In the genomic region with DNA sequence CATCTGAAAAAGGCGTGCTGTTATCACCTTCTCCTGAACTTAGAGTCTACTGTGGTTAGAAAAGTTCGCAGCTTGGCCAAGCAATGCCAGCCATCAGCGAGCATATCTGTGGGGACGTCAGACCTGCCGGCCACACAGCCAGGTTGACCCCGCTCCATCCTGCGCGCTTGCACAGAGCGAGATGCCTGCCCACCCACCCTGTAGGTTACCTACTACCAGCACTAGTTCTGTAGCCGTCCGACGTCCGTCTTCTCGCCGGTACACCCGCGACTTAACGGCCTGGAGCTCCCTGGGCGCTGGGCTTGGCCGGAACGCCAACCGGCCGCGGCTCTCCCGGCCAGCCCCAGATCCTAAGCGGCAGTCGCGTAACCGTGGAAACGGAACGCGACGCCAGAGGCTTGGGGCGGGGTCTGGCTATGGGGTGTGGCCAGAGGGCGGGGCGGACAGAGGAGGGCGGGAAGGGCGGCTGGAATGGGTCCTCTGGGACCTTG, we compare ENCODE assay signal across 8 mouse cellular contexts. TPM values are rescaled to one million over a fixed set of nuclear protein-coding genes. Genes with fewer than 3 reads are reported as not detected.
DNase-seq lines count a peak whose midpoint lies in the region; ATAC-seq and TF ChIP-seq lines count a peak whose summit lies in the region.

A gene (minus strand): TSS at position 356 of the 491 bp plus-strand sequence.

- peak; percentile 91 for ATAC-seq in embryonic facial prominence, embryonic 11.5 days (replicated peaks; ENCODE audit: insufficient number of reproducible peaks, low FRiP score, low TSS enrichment, low read depth)
- peak; percentile 93 for ATAC-seq in heart, embryonic 11.5 days (replicated peaks; ENCODE audit: insufficient number of reproducible peaks, low FRiP score, low TSS enrichment)
- peak; percentile 98 for ATAC-seq in kidney, embryonic 14.5 days (ENCODE audit: low FRiP score, low TSS enrichment)
- ATAC-seq in liver, embryonic 14.5 days (ENCODE audit: insufficient read depth), result peak; percentile 73
- ATAC-seq in neural tube, embryonic 12.5 days (ENCODE audit: low FRiP score, low read depth), result peak; percentile 98

- H3K9ac ChIP-seq in embryonic facial prominence, embryonic 11.5 days (replicated peaks; ENCODE audit: low read length), result peak within 1 kb of the TSS; percentile 33; the same call in 1 of the 2 replicates
- peak within 1 kb of the TSS; percentile 11; the same call in 1 of the 2 replicates for H3K9ac ChIP-seq in heart, embryonic 11.5 days (ENCODE audit: low read depth, low read length)
- peak within 1 kb of the TSS; percentile 44 for H3K9ac ChIP-seq in kidney, embryonic 14.5 days (ENCODE audit: low read depth, low read length)
- no peak within 1 kb of the TSS for H3K9ac ChIP-seq in liver, embryonic 14.5 days (replicated peaks)
- H3K9ac ChIP-seq in neural tube, embryonic 12.5 days, result peak within 1 kb of the TSS; percentile 44

- H3K4me3 ChIP-seq in embryonic facial prominence, embryonic 11.5 days (ENCODE audit: low read depth, low read length), result peak within 1 kb of the TSS; percentile 45
- H3K4me3 ChIP-seq in heart, embryonic 11.5 days (ENCODE audit: low read depth, low read length), result peak within 1 kb of the TSS; percentile 47
- H3K4me3 ChIP-seq in kidney, embryonic 14.5 days (ENCODE audit: low read length), result peak within 1 kb of the TSS; percentile 52
- H3K4me3 ChIP-seq in liver, embryonic 14.5 days (ENCODE audit: insufficient read depth in 1 of 2, low read depth in 2 of 2, low read length in 2 of 2), result peak within 1 kb of the TSS; percentile 42 to 46
- H3K4me3 ChIP-seq in neural tube, embryonic 12.5 days, result peak within 1 kb of the TSS; percentile 50

- H3K27me3 ChIP-seq in embryonic facial prominence, embryonic 11.5 days (ENCODE audit: control insufficient read depth, insufficient read depth, low read length), result no peaks in the 10 kb centered on the region; the same call in 1 of the 2 replicates
- H3K27me3 ChIP-seq in heart, embryonic 11.5 days (ENCODE audit: control insufficient read depth, insufficient read depth, low read length), result no peaks in the 10 kb centered on the region
- peaks cover 5% of the 10 kb centered on the region; the same call in 1 of the 2 replicates for H3K27me3 ChIP-seq in kidney, embryonic 14.5 days (ENCODE audit: control insufficient read depth, insufficient read depth, low read length)
- H3K27me3 ChIP-seq in liver, embryonic 14.5 days (ENCODE audit: control insufficient read depth, insufficient read depth, low read length), result no peaks in the 10 kb centered on the region; the same call in 1 of the 2 replicates
- no peaks in the 10 kb centered on the region for H3K27me3 ChIP-seq in neural tube, embryonic 12.5 days (replicated peaks)

- H3K27ac ChIP-seq in embryonic facial prominence, embryonic 11.5 days (replicated peaks; ENCODE audit: low read depth, low read length), result no peak within 1 kb of the TSS
- H3K27ac ChIP-seq in heart, embryonic 11.5 days (ENCODE audit: low read depth, low read length), result no peak within 1 kb of the TSS
- no peak within 1 kb of the TSS for H3K27ac ChIP-seq in kidney, embryonic 14.5 days (ENCODE audit: low read depth, low read length)
- H3K27ac ChIP-seq in liver, embryonic 14.5 days, result no peak within 1 kb of the TSS
- no peak within 1 kb of the TSS for H3K27ac ChIP-seq in neural tube, embryonic 12.5 days

- no peak for TF ChIP-seq EP300 in liver, embryonic 14.5 days (IDR thresholded peaks at IDR 0.05; ENCODE audit: low read depth)

- H3K4me2 ChIP-seq in embryonic facial prominence, embryonic 11.5 days (ENCODE audit: low read depth, low read length), result peak within 1 kb of the TSS; percentile 86
- peak within 1 kb of the TSS; percentile 82 for H3K4me2 ChIP-seq in heart, embryonic 11.5 days
- H3K4me2 ChIP-seq in kidney, embryonic 14.5 days (replicated peaks; ENCODE audit: low read depth, low read length), result peak within 1 kb of the TSS; percentile 84
- peak within 1 kb of the TSS; percentile 61 for H3K4me2 ChIP-seq in liver, embryonic 14.5 days (ENCODE audit: low read depth)
- peak within 1 kb of the TSS; percentile 87 for H3K4me2 ChIP-seq in neural tube, embryonic 12.5 days (replicated peaks)

- TF ChIP-seq CTCF in liver, embryonic 14.5 days (IDR thresholded peaks at IDR 0.05; ENCODE audit: low read depth), result no peak

- under 1% methylated on average over 38 of the region's 38 CpGs for WGBS in embryonic facial prominence, embryonic 11.5 days
- WGBS in heart, embryonic 11.5 days (ENCODE audit: insufficient replicate concordance), result under 1% methylated on average over 38 of the region's 38 CpGs
- WGBS in kidney, embryonic 14.5 days, result under 1% methylated on average over 38 of the region's 38 CpGs
- WGBS in liver, embryonic 14.5 days (ENCODE audit: insufficient replicate concordance), result under 1% methylated on average over 38 of the region's 38 CpGs
- WGBS in neural tube, embryonic 12.5 days, result under 1% methylated on average over 38 of the region's 38 CpGs

- H3K9me3 ChIP-seq in embryonic facial prominence, embryonic 11.5 days (replicated peaks; ENCODE audit: control insufficient read depth, low read length), result no peaks in the 10 kb centered on the region
- no peaks in the 10 kb centered on the region for H3K9me3 ChIP-seq in heart, embryonic 11.5 days (replicated peaks; ENCODE audit: control insufficient read depth, low read length)
- no peaks in the 10 kb centered on the region for H3K9me3 ChIP-seq in kidney, embryonic 14.5 days (ENCODE audit: control insufficient read depth, low read length)
- no peaks in the 10 kb centered on the region for H3K9me3 ChIP-seq in liver, embryonic 14.5 days (ENCODE audit: control insufficient read depth, low read length)
- no peaks in the 10 kb centered on the region for H3K9me3 ChIP-seq in neural tube, embryonic 12.5 days

- H3K4me1 ChIP-seq in embryonic facial prominence, embryonic 11.5 days (ENCODE audit: control insufficient read depth, insufficient read depth, low read length), result no peaks in the 10 kb centered on the region
- no peaks in the 10 kb centered on the region for H3K4me1 ChIP-seq in heart, embryonic 11.5 days (ENCODE audit: control insufficient read depth, insufficient read depth, low read length)
- H3K4me1 ChIP-seq in kidney, embryonic 14.5 days (ENCODE audit: control insufficient read depth, insufficient read depth, low read length), result peaks cover 2% of the 10 kb centered on the region; the same call in 1 of the 2 replicates
- H3K4me1 ChIP-seq in liver, embryonic 14.5 days (replicated peaks; ENCODE audit: control insufficient read depth in 2 of 2, insufficient read depth in 2 of 2, low read length in 1 of 2), result peaks cover 0 to 3% of the 10 kb centered on the region in 2 experiments; a peak in 1 of 4 replicates
- H3K4me1 ChIP-seq in neural tube, embryonic 12.5 days, result no peaks in the 10 kb centered on the region

- peak; percentile 16 for DNase-seq in 3134 (ENCODE audit: extremely low read depth, insufficient read length, low spot score)
- DNase-seq in adrenal gland, postnatal 25 days, result peak; percentile 87
- DNase-seq in embryonic facial prominence, embryonic 11.5 days (ENCODE audit: low spot score), result peak; percentile 88
- peak; percentile 24 to 45 (median 37) for DNase-seq in liver, embryonic 14.5 days (ENCODE audit: low read depth in 3 of 3, low spot score in 3 of 3)
- peak; percentile 10 for DNase-seq in telencephalon, adult 2 months (ENCODE audit: low read depth, low spot score)

- no peaks in the 10 kb centered on the region for H3K36me3 ChIP-seq in embryonic facial prominence, embryonic 11.5 days (replicated peaks; ENCODE audit: control insufficient read depth, insufficient read depth, low read depth, low read length)
- H3K36me3 ChIP-seq in heart, embryonic 11.5 days (ENCODE audit: control insufficient read depth, insufficient read depth, low read length), result no peaks in the 10 kb centered on the region
- H3K36me3 ChIP-seq in kidney, embryonic 14.5 days (ENCODE audit: control insufficient read depth, insufficient read depth, low read length), result no peaks in the 10 kb centered on the region
- H3K36me3 ChIP-seq in liver, embryonic 14.5 days (replicated peaks; ENCODE audit: control insufficient read depth, insufficient read depth, low read depth), result no peaks in the 10 kb centered on the region
- no peaks in the 10 kb centered on the region for H3K36me3 ChIP-seq in neural tube, embryonic 12.5 days

RNA-seq across cellular contexts. Expression of the gene that starts here (rescaled TPM):
- total RNA-seq in adrenal gland, postnatal 25 days (2021), result not detected in 2 replicates
- polyA plus RNA-seq in embryonic facial prominence, embryonic 11.5 days (2014; fragmentation: Nextera tagmentation; extraction: Ambion mirVana), result 0.74 and 1.2 TPM in 2 replicates
- 0.14 TPM in 1 of 2 replicates, not detected in the other for polyA plus RNA-seq in heart, embryonic 11.5 days (2014; fragmentation: Nextera tagmentation; extraction: Ambion mirVana)
- 0.69 and 1.8 TPM in 2 replicates for polyA plus RNA-seq in kidney, embryonic 14.5 days (2014; fragmentation: Nextera tagmentation; extraction: Ambion mirVana)
- polyA plus RNA-seq in liver, embryonic 14.5 days (2012; rRNA removed), result not detected in 2 replicates
- not detected in 2 replicates for polyA plus RNA-seq in liver, embryonic 14.5 days (2014; fragmentation: Nextera tagmentation; extraction: Ambion mirVana)
- polyA plus RNA-seq in neural tube, embryonic 12.5 days (2016; fragmentation: Nextera tagmentation; extraction: Ambion mirVana), result 0.73 and 0.74 TPM in 2 replicates

Comparison
In these comparisons a context has a peak if more than half of its experiments do, and no peak if none do; other contexts are left out.
1. Peak in DNase-seq in adrenal gland, postnatal 25 days; RNA of the gene not detected or under 1 TPM.
2. Peak in ATAC-seq, H3K4me3 ChIP-seq, H3K9ac ChIP-seq and H3K4me2 ChIP-seq in heart, embryonic 11.5 days; RNA of the gene not detected or under 1 TPM.
3. Peak in DNase-seq, ATAC-seq, H3K4me3 ChIP-seq and H3K4me2 ChIP-seq in liver, embryonic 14.5 days; RNA of the gene not detected or under 1 TPM.
4. Peak in ATAC-seq, H3K4me3 ChIP-seq, H3K9ac ChIP-seq and H3K4me2 ChIP-seq in neural tube, embryonic 12.5 days; RNA of the gene not detected or under 1 TPM.
5. DNase-seq: peak in every context shown above with its lines; median percentile 88 in embryonic facial prominence, embryonic 11.5 days; 87 in adrenal gland, postnatal 25 days; 37 in liver, embryonic 14.5 days; 16 in 3134; 10 in telencephalon, adult 2 months.